Mouse (Mus musculus): Measurements from ENCODE around the gene Dck.

Dck gene

GRCm38 (mm10) chr5:88791256-88792245 lies 26.8 kb downstream of the Dck start:
- peak; percentile 34 for DNase-seq (ENCODE audit: low read depth, low spot score)

DNA sequence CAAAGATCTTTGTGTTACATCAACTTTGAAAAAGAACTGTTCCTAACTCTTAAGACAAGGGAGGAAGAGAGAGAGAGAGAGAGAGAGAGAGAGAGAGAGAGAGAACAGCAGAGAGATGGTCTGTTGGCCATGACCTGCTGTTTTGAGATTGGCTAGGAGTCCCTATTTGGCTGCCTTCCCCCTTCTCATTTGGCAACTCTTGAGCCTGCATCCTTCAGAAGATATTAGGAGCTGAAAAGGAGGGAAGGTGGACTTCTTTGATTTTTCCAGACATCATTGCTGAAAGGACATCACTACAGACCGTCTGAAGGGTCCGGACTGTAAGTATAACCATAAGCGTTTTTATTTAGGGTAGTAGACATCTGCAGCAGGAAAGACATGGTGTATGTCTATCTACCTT lies 28.9 kb downstream of the Dck start:
- DNase-seq (ENCODE audit: low read depth, low spot score), result no peak

GRCm38 (mm10) chr5:88795910-88796584 lies 31.3 kb downstream of the Dck start:
- DNase-seq (ENCODE audit: low read depth, low spot score), result no peak

- no peak for DNase-seq (ENCODE audit: low read depth, low spot score)
Measured at GRCm38 (mm10) chr5:88796588-88796987, 31.8 kb downstream of the Dck start.

DNA sequence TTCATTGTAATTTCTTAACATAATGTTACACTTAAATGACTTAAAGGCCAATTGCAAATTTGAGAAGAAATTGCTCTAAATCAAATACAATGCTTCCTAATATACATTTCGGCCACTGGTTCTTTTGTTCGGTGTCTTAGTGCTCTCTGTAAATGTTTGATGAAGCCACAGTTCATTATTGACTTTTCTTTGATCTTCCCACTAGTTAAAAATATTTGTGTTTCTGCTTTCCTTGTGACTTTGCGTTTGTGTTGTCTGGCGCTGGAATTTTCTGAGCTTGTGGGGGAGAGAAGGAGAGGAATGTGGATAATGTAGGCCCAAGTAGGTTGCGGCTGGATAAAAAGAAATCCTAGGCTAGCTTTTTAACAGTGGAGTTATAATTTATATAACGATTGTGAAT lies 32.3 kb downstream of the Dck start:
- no peak for DNase-seq (ENCODE audit: low read depth, low spot score)

DNA sequence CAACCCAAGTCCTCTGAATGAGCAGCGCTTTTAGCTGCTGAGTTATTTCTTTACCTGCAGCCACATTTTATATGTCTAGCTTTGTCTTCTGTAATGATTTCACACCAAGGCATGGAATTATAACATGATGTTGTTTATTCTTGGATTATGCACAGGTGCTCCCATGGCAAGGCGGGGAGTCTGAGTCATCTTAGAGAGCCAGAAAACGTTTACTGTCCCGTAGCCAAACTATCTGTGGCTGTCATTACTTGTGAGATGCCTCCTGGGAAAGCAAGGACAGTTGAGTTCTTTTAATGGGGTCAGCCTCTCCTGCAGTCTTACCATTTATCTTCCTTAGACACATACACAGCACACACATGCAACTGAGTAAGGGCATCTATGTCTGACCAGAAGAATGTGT lies 40.8 kb downstream of the Dck start:
- DNase-seq (ENCODE audit: low read depth, low spot score), result no peak

DNA sequence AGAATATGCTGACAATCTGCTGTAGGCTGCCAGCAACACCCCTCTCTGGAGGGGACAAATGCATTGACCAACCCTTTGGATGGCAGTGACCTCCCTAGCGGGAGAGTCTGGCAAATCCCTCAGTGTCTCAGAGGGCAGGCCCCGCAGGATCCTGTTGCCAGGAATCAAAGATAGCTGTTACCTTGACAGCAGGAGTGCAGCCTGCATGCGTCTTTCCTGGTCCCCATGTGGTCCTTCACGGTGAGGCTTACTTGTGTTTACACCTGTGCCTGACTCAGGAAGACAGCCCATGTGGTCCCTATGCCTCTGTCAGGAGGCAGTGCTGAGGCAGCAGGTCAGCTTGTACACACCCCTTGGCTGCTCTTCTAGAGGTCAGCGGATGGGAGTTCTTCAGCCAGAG lies 41.5 kb downstream of the Dck start:
- no peak for DNase-seq (ENCODE audit: low read depth, low spot score)

- DNase-seq (ENCODE audit: low read depth, low spot score), result no peak
Measured at GRCm38 (mm10) chr5:88807342-88807741, 42.5 kb downstream of the Dck start.

GRCm38 (mm10) chr5:88813188-88813587 lies 48.4 kb downstream of the Dck start:
- no peak for DNase-seq (ENCODE audit: low read depth, low spot score)

GRCm38 (mm10) chr5:88814552-88814951 lies 49.8 kb downstream of the Dck start:
- DNase-seq (ENCODE audit: low read depth, low spot score), result no peak

DNA sequence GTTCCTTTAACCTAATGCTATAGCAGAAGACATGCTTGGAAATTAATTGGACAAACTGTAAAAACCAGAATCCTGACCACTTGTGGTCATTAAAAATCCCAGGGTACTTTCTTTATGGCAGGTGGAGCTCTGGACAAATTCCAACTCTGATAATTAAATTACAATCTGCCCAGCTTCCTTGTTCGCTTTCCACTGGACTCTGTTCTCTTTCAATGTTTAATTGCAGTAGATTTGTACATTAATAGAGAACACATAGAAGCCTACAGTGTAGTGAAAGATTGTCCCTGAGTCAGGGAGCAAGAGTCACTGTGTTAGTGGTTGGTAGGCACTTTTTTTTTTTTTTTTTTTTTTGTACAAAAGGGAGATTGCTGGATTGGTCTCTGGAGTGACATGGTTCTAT lies 56.7 kb downstream of the Dck start:
- no peak for DNase-seq (ENCODE audit: low read depth, low spot score)

GRCm38 (mm10) chr5:88824838-88825237 lies 60.0 kb downstream of the Dck start:
- DNase-seq (ENCODE audit: low read depth, low spot score), result no peak

DNA sequence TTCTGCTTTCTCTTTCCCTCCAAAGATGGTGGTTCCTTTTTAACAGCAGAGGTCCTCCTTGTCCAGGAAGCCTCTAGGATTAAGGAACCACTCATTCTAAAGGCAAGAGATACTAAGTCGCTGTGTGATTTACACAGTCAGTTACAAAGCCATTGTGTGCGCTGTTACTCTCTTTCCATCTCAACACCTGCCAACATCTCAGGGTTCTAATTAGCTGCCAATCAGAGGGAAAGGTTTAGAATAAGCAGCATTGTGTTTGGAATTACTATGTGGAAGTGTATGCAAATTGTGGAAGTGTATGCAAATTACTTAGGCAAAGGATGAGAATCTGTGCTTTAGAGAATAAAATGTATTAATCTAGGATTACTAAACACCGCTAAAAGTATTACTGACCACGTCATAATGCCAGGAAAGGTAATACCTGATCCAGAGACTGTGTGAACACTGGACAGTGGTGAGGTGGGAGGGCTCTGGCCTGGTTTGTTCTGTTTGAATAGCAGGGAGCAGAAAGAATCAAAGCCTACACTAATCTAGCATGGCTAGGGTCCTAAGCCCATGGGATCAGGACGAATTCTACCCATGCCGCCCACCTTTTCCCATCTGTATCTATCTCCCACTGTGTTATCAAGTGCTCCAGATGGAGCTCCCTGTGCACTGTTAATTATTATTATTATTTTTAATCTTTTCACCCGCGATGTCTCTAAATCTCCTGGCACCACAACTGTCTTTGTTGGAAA lies 65.2 kb downstream of the Dck start:
- DNase-seq (ENCODE audit: low read depth, low spot score), result no peak

DNA sequence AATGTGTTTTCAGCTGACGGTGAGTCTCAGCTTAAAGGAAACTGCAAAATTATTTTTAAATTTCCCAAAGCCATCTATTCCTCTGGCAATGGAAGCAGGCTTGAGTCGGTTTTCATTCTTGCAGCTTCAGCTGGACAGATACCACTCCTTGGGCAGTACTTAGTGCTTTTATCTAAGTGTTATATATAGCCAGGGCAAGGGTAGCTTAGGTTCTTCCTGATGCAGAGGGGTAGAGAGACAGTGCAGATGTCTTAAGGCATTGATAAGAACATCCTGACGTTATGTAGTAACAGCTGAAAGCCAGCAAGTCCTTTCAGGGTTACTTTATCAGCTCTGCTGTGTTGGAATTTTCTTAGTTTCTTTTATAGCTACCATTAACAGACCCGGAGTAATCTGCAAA lies 66.1 kb downstream of the Dck start:
- DNase-seq (ENCODE audit: low read depth, low spot score), result no peak

GRCm38 (mm10) chr5:88831935-88832334 lies 67.1 kb downstream of the Dck start:
- no peak for DNase-seq (ENCODE audit: low read depth, low spot score)
